Mouse (Mus musculus) neural tube, embryonic 12.5 days (tissue): ENCODE results near the gene Calhm6. TPM values are rescaled to one million over a fixed set of nuclear protein-coding genes. Genes with fewer than 3 reads are reported as not detected.

Experiments used
- ATAC-seq: fragments of 200-750 bp; cut with Nextera tagmentation; 2 replicates; pipeline ENCODE4 v1.8.0; 2017; ENCODE audit warnings: low read depth, mild to moderate bottlenecking, moderate TSS enrichment, moderate library complexity; ENCODE audit not compliant: low FRiP score
- H3K27ac ChIP-seq: fragments of 300-500 bp; sonication (generic); 2 replicates; pipeline ENCODE4 v1.5.1; 2016
- H3K27me3 ChIP-seq: fragments of 300-500 bp; sonication (generic); replicated peaks from 2 replicates; pipeline ENCODE4 v1.6.1; 2016; ENCODE audit warnings: mild to moderate bottlenecking
- H3K36me3 ChIP-seq: fragments of 300-500 bp; sonication (generic); 2 replicates; pipeline ENCODE4 v1.6.1; 2016; ENCODE audit warnings: mild to moderate bottlenecking
- H3K4me1 ChIP-seq: fragments of 300-500 bp; sonication (generic); 2 replicates; pipeline ENCODE4 v1.6.1; 2016
- H3K4me2 ChIP-seq: fragments of 300-500 bp; sonication (generic); replicated peaks from 2 replicates; pipeline ENCODE4 v1.6.1; 2016; ENCODE audit warnings: mild to moderate bottlenecking
- H3K4me3 ChIP-seq: fragments of 300-500 bp; sonication (generic); 2 replicates; pipeline ENCODE4 v1.5.1; 2016
- H3K9ac ChIP-seq: fragments of 300-500 bp; sonication (generic); 2 replicates; pipeline ENCODE4 v1.6.1; 2016; ENCODE audit warnings: mild to moderate bottlenecking
- H3K9me3 ChIP-seq: fragments of 300-500 bp; sonication (generic); 2 replicates; pipeline ENCODE4 v1.6.1; 2016; ENCODE audit warnings: mild to moderate bottlenecking
- WGBS: fragments of 180-500 bp; shearing (Covaris S2); methylation state at CpG from one replicate; pipeline ENCODE4 v1.1.7; 2016; 5-methylcytosine and 5-hydroxymethylcytosine counted together
- polyA plus RNA-seq: library from polyadenylated mRNA; unstranded; fragments of >200 nt; fragmentation: Nextera tagmentation; extraction: Ambion mirVana; gene quantifications from 2 replicates; pipeline ENCODE4 v1.2.1, GENCODE M21; 2016

The Calhm6 gene
- polyA plus RNA-seq: 0.29 and 0.31 TPM in 2 replicates

GRCm38 (mm10) chr10:34127392-34128378, at the start of gene Calhm6:
TSS of gene Calhm6 (minus strand) at chr10:34127984.
- Histone ChIP-seq H3K9me3 (no peaks in the 10 kb centered on the region), H3K27me3 (0 out of 2 replicates have a peak, but pooled peaks cover 6% of the 10 kb centered on the region), H3K4me2 (peak within 1 kb of the TSS; percentile 84), H3K27ac (no peak within 1 kb of the TSS), H3K9ac (peak within 1 kb of the TSS; percentile 45), H3K4me1 (no peaks in the 10 kb centered on the region), H3K4me3 (peak within 1 kb of the TSS; percentile 46), H3K36me3 (no peaks in the 10 kb centered on the region)
- peak; percentile 76 for ATAC-seq
- WGBS: 22% methylated on average over 44 of the region's 44 CpGs

GRCm38 (mm10) chr10:34175870-34176606, 48.3 kb upstream of the Calhm6 start:
- Histone ChIP-seq H3K4me1 (no peaks in the 10 kb centered on the region), H3K9ac (no peak overlapping the region), H3K9me3 (no peaks in the 10 kb centered on the region), H3K36me3 (no peaks in the 10 kb centered on the region), H3K4me2 (no peak overlapping the region), H3K4me3 (no peak overlapping the region), H3K27me3 (no peaks in the 10 kb centered on the region), H3K27ac (no peak overlapping the region)
- WGBS: 55% methylated on average over 8 of the region's 8 CpGs
- ATAC-seq: no peak

- Histone ChIP-seq H3K9me3 (no peaks in the 10 kb centered on the region), H3K27me3 (no peaks in the 10 kb centered on the region), H3K9ac (no peak overlapping the region), H3K36me3 (no peaks in the 10 kb centered on the region), H3K4me2 (no peak overlapping the region), H3K27ac (no peak overlapping the region), H3K4me3 (no peak overlapping the region), H3K4me1 (no peaks in the 10 kb centered on the region)
- WGBS: 77% methylated on average over 4 of the region's 4 CpGs
- ATAC-seq: no peak
Observed at GRCm38 (mm10) chr10:34172663-34173282, 45.0 kb upstream of the Calhm6 start.

- Histone ChIP-seq H3K4me3 (no peak overlapping the region), H3K27me3 (no peaks in the 10 kb centered on the region), H3K9ac (no peak overlapping the region), H3K4me2 (no peak overlapping the region), H3K9me3 (no peaks in the 10 kb centered on the region), H3K27ac (no peak overlapping the region), H3K36me3 (no peaks in the 10 kb centered on the region), H3K4me1 (no peaks in the 10 kb centered on the region)
- ATAC-seq: no peak
- 94% methylated on average over 4 of the region's 4 CpGs for WGBS
Observed at GRCm38 (mm10) chr10:34171660-34172059, 43.9 kb upstream of the Calhm6 start.

GRCm38 (mm10) chr10:34171191-34171590, 43.4 kb upstream of the Calhm6 start:
- ATAC-seq: no peak
- Histone ChIP-seq H3K27me3 (no peaks in the 10 kb centered on the region), H3K9ac (no peak overlapping the region), H3K27ac (no peak overlapping the region), H3K4me2 (no peak overlapping the region), H3K36me3 (no peaks in the 10 kb centered on the region), H3K4me1 (no peaks in the 10 kb centered on the region), H3K4me3 (no peak overlapping the region), H3K9me3 (no peaks in the 10 kb centered on the region)
- 92% methylated on average over 3 of the region's 3 CpGs for WGBS

GRCm38 (mm10) chr10:34166971-34167370, 39.2 kb upstream of the Calhm6 start:
- Histone ChIP-seq H3K36me3 (peaks cover 2% of the 10 kb centered on the region; the same call in 1 of the 2 replicates), H3K9ac (no peak overlapping the region), H3K27ac (no peak overlapping the region), H3K4me1 (no peaks in the 10 kb centered on the region), H3K27me3 (no peaks in the 10 kb centered on the region), H3K4me2 (no peak overlapping the region), H3K9me3 (no peaks in the 10 kb centered on the region), H3K4me3 (no peak overlapping the region)
- 80% methylated on average over 2 of the region's 2 CpGs for WGBS
- no peak for ATAC-seq

GRCm38 (mm10) chr10:34155796-34156554, 28.2 kb upstream of the Calhm6 start:
- Histone ChIP-seq H3K9ac (no peak overlapping the region), H3K4me2 (no peak overlapping the region), H3K4me3 (no peak overlapping the region), H3K4me1 (no peaks in the 10 kb centered on the region), H3K27ac (no peak overlapping the region), H3K36me3 (no peaks in the 10 kb centered on the region), H3K27me3 (no peaks in the 10 kb centered on the region), H3K9me3 (no peaks in the 10 kb centered on the region)
- 79% methylated on average over 12 of the region's 12 CpGs for WGBS
- no peak for ATAC-seq

- Histone ChIP-seq H3K9me3 (no peaks in the 10 kb centered on the region), H3K4me3 (no peak overlapping the region), H3K9ac (no peak overlapping the region), H3K36me3 (no peaks in the 10 kb centered on the region), H3K4me1 (no peaks in the 10 kb centered on the region), H3K27me3 (no peaks in the 10 kb centered on the region), H3K27ac (no peak overlapping the region), H3K4me2 (no peak overlapping the region)
- ATAC-seq: no peak
- 85% methylated on average over 3 of the region's 3 CpGs for WGBS
Observed at GRCm38 (mm10) chr10:34151827-34152226, 24.0 kb upstream of the Calhm6 start.

GRCm38 (mm10) chr10:34150454-34150853, 22.7 kb upstream of the Calhm6 start:
- no peaks in the 10 kb centered on the region for H3K4me1 ChIP-seq
- no peak overlapping the region for H3K4me2 ChIP-seq
- H3K4me3 ChIP-seq: no peak overlapping the region
- WGBS: 44% methylated on average over 6 of the region's 6 CpGs
- no peaks in the 10 kb centered on the region for H3K27me3 ChIP-seq
- no peak overlapping the region for H3K27ac ChIP-seq
- H3K9ac ChIP-seq: no peak overlapping the region
- ATAC-seq: no peak
- no peaks in the 10 kb centered on the region for H3K9me3 ChIP-seq
- H3K36me3 ChIP-seq: no peaks in the 10 kb centered on the region

GRCm38 (mm10) chr10:34149772-34150171, 22.0 kb upstream of the Calhm6 start:
- H3K27ac ChIP-seq: no peak overlapping the region
- no peak overlapping the region for H3K9ac ChIP-seq
- no peaks in the 10 kb centered on the region for H3K27me3 ChIP-seq
- H3K4me3 ChIP-seq: no peak overlapping the region
- no peaks in the 10 kb centered on the region for H3K9me3 ChIP-seq
- H3K4me1 ChIP-seq: no peaks in the 10 kb centered on the region
- H3K4me2 ChIP-seq: no peak overlapping the region
- 76% methylated on average over 3 of the region's 3 CpGs for WGBS
- H3K36me3 ChIP-seq: no peaks in the 10 kb centered on the region
- no peak for ATAC-seq

GRCm38 (mm10) chr10:34141693-34142092, 13.9 kb upstream of the Calhm6 start:
- no peaks in the 10 kb centered on the region for H3K4me1 ChIP-seq
- no peaks in the 10 kb centered on the region for H3K27me3 ChIP-seq
- no peak overlapping the region for H3K4me3 ChIP-seq
- no peaks in the 10 kb centered on the region for H3K9me3 ChIP-seq
- no peak overlapping the region for H3K4me2 ChIP-seq
- 89% methylated on average over 2 of the region's 2 CpGs for WGBS
- no peak overlapping the region for H3K27ac ChIP-seq
- no peak overlapping the region for H3K9ac ChIP-seq
- no peak for ATAC-seq
- H3K36me3 ChIP-seq: no peaks in the 10 kb centered on the region
